Mouse (Mus musculus) small intestine, adult 2 months (tissue): ENCODE measurements around the gene Cacybp.

Experiments used
- CTCF ChIP-seq: fragments of 200-500 bp; IDR thresholded peaks from 2 replicates; pipeline ENCODE4 v1.5.1; 2012; ENCODE audit warnings: low read depth, mild to moderate bottlenecking, control low read depth, inconsistent platforms, low read length, moderate library complexity, mixed read lengths; ENCODE audit not compliant: insufficient replicate concordance, insufficient read length; ENCODE audit errors: extremely low read depth
- POLR2A ChIP-seq: fragments of 200-500 bp; IDR thresholded peaks from 2 replicates; pipeline ENCODE4 v1.6.1; 2012; ENCODE audit warnings: low read depth, mild to moderate bottlenecking, control low read depth, inconsistent platforms, low read length, moderate library complexity

DNA sequence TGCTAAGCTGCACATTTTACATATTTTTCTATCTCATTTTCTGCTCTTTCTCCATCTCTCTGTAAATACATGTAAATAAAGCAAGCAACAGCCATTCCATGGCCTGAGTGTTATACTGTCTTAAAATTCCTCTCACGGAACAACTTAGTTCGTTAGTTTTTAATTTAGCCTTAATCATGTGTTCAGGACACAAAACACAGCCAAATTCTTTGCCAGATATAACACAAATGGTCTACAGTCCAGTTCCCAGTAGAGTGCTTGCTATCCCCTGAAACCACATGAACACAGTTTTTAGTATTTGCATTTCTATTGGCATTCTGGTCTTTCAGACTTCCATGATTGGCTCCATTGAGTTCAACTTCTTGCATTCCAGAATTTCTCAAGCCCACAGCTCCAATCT is 54.5 kb downstream of the Cacybp start:
- TF ChIP-seq POLR2A (no peak), CTCF (no peak)
